Mouse (Mus musculus) right cerebral cortex, adult 2 months (tissue): ENCODE measurements around the gene Tmem259.
A peak's percentile ranks its signal among the peaks of the same experiment; 100 is the strongest.

Experiments used
- DNase-seq, 2 experiments: peaks; one replicate each; pipeline ENCODE4 v3.0.0; 2021 to 2022; ENCODE audit warnings: low spot score in 2 of 2

Gene Tmem259

DNA sequence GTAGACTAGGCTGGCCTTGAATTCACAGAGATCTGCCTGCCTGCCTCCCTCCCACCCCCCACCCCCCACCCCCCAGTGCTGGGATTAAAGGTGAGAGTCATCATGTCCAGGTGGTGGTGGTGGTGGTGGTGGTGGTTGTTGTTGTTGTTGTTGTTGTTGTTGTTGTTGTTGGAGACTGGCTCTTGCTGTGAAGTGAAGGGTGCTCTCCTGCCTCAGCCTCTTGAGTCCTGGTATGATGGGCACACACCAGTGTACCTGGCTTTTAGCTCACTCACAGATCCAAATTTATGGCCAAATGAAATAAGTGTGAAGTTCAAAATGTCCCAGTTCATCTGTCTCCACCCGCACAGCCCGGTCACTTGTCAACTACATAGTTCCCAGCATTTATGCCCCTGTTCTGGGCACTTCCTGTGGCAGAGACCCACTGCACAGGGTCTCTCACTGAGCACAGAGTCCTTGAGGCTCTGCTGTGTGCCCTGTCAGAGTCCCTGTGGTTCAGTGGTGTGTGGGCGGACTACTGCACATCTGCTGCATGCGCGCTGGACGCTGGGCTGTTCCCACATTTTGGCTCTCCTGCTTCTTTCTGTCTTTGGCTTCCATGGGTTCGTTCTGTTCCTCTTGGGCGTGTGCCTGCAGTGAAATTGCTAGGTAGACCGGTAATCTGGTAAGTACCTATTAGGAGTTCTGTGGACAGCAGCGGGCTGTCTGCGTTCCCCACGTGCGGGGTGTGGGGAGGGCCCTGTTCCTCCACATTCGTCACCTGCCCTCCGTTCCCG lies 49.1 kb downstream of the Tmem259 start:
- DNase-seq: no peak

DNA sequence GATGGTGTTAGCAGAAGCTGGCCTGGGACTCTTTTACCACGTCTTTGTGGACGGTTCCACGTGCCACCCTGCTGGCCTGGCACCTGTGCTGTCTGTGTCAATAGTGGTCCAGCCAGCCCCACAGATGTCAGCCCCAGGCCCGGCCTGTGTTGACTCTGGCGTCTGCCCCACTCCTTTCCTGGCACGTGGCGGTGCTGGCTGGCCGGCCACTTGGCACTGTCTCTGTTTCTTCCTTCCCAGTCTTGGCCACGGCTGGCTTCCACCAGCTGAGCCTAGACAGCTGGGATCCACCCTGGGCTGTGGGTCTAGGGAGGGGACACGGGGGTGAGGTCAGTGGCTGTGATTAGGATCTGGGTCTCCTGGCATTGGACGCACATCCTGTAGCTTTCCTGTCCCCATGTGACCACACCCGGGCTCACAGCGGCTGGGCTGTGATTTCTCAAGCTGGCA lies 49.8 kb downstream of the Tmem259 start:
- DNase-seq: peak in 1 of 2 experiments; percentile 56

DNA sequence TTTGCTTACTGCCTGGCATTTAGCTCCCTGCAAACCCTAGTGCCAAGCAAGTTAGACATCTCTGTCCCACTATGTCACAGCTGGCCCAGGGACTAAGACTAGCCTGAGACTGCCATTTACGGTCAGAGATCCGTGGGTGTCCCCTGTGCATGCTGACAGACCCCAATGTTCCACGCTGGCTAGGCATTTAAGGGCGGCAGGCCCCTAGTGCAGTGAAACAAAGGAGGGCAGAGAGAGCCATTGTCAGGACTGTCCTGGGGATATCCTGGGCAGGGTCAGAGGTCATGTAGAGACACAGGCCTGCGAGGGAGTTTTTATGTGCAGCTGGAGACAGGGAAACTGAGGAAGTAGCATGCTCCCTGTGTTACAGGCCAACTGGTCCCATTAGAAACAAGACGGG lies 50.3 kb downstream of the Tmem259 start:
- no peak for DNase-seq

DNA sequence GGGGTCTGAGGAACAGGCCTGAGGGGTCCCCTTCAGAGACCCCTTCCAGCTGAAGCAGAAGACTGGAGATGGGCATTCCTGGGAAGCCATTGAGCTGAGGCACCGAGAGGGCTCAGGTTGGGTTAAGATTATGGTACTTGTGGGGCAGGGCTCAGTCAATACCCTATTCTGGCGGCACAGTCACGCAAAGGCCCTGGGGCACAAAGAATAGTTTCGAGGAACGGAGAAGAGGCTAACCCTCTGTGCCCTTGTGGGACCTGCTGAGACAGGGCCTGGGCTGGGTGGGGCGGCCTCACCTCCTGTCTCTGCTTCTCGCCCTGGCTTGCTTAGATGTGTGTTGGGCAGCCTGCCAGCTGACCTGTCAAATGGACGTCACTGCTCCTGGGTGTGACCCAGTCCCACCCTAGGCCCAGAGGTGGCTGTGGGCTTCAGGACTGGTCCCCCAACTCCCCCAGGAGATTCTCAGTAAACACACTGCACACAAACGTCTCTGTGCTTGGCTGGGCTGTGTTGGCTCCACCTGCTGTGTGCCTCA lies 50.9 kb downstream of the Tmem259 start:
- no peak for DNase-seq

DNA sequence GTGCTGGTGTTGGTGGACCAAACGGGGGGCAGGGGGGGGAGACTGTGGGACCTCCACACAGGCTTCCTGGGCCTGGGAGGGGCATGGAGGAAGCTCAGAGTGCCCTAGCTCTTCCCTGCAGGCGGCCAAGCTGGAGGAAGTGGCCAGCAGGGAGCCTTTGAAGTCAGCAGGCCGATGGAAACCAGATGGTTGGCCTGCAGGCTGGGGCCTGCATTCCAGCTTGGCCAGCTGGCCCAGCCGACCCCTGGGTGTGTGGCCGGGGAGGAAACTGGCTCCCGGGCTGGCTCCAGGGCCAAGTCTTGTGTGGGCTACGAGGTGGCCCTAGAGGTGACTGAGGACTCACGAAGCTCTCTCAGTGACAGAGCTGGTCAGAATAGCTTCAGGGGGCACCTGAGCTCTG lies 51.4 kb downstream of the Tmem259 start:
- DNase-seq: no peak

DNA sequence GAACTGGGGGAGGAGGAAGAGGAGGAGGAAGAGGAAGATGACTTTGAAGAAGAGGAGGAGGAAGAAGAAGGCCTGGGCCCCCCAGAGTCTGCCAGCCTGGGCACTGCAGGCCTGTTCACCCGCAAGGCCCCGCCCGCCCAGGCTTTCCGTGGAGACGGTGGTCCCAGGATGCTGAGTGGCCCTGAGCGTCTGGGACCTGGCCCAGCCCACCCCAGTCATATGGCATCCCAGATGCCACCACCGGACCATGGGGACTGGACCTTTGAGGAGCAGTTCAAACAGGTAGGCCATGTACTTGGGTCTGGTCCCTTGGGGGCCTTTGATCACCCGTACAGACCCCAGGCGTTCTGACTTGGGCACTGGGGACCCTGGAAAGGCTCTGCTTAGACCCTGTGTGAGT lies 52.3 kb downstream of the Tmem259 start:
- DNase-seq: no peak

DNA sequence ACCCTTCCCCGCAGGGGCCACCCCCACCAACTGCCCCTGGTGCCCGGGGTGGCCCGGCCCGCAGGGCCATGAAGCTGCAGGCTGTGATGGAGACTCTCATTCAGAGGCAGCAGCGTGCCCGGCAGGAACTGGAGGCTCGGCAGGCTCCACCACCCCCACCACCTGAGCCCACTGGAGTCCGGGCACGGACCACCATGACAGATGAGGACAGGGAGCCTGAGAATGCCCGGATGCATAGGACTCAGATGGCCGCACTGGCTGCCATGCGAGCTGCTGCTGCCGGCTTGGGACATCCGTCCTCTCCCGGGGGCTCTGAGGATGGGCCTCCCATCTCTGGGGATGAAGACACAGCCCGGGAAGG lies 53.3 kb downstream of the Tmem259 start:
- no peak for DNase-seq

DNA sequence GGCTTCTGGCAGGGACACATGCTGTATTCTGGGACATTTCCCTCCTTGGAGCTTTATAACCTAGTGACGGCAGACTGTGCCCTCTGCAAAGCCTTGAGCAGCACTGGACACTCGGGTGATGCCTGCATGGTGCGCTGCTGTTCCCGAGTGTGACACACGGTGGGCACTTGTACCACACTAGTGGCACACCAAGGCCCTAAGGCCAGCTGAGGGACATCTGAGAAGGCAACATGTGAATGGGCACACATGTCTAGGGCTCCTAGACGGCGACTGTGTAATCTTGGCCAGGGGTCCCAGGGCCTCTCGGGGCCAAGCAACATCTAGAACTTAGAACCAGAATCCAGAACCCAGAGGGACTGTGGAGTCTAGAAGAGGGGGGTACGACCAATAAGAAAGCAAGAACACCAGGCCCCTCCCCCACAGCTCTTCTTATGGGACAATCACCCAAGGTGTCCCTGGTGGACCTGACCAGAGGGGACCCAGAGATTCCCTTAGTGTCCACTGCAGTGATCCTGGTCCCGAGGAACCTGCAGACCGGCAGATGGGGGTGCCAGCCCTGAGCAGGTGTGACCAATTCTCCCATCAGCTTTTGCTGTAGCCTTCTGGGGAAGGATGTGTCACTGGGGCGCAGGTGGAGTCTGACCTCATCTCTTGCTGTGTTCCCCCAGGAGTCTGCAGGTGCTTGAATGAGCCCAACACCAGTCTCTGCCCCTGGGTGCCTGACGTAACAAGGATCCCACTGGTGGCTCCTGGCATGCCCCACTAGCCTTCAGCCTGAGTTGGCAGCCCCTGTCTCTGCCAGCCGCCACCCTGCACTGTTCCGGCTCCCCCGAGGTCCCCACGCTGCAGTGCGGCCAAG lies 53.9 kb downstream of the Tmem259 start:
- DNase-seq: no peak

DNA sequence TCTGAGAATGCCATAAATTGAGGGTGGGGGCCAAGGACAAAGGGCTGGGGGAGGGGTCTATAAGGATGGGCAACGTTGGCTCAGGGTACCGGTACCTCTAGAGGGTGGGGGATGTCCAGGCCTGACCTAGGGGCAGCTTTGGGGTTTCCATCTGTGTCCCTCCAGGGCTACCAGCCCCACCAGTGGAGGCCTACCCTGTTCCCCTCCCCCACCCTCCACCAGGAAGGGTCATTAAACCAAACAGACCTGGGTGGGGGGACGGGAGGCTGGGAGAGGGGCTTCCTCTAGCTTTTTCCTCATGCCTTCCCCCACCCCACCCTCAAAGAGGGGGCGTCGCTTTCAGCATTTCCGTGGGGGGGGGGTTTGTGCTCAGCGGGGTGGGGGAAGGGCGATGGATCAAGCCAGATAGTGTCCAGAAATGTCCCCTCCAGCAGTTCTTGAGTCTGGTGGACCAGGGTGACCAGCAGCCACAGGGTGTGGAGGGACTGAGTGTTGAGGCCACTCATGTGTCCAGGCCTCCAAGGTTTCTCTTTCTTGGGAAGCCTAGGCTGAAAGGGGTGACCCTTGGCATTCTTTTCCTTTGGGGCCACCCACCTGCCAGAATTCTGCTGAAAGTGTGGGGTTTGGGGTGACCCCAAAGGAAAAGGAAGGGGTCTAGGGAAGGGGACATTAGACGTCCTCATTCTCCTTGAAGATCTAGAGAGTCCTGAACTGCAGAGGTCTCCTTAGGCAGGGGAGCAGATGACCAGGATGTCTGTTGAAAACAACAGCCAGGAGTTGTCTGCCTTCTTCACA lies 55.0 kb downstream of the Tmem259 start:
- DNase-seq: no peak

DNA sequence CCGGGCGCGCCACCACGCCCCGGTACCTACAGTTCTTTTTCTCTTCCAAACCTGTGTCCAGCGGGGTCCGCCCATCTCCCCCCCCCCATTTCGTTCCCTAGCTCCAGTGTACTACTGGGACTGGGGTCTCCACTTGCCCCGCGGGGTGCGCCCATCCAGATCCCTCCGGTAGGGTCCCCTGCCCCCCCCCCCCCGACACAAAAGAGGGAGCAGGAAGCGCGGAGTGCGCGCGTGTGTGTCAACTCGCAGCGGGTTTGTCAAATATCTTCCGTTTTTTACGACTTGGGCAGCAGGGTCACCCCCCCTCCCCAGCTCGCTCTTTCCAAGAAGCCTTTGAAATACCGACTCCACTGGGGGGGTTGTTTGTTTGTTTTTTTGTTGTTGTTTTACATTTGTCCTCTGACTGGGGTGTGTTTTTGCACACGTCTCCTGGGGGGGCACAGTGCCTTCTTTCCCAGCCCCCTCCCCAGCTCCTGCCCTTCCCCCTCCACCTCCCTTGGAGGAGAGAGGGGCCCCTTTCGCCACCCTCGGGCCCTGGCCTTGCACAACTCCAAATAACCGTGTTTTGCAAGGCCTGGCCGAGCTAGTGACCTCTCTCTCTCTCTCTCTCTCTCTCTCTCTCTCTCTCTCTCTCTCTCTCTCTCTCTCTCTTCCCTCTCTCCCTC lies 56.0 kb downstream of the Tmem259 start:
- DNase-seq: no peak

DNA sequence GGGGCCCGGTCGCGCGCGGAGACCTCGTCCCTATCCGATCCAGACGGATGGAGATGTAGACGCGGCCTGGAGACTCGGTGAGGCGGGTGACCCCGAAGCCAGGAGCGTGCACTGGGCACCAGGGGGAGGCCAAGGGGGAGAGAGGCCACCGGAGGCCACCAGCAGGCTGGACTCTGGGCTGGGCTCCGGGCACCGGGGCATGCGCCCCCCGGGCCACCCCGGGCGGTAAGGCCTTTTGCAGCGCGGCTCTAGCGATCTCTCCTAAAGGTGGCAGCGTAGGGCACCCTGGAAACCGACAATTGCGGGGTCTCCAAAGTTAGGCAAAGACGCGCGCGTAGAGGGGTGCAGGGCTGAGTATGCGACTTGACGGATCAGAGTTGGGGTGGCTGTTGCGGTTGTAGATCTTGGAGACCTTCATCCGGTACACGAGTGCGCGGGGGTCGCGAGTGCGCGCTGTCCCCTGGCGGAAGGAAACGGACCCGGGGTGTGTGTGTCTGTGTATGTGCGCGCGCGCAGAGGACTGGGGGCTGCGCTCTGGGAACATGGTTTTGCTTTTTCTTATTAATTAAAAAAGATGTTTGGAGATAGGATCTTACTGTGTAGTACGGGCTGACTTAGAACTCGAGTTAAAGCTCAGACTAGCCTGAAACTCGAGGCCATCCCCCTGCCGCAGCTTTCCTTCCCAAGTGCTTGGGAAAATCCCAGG lies 56.7 kb downstream of the Tmem259 start:
- DNase-seq: peak; percentile 63

DNA sequence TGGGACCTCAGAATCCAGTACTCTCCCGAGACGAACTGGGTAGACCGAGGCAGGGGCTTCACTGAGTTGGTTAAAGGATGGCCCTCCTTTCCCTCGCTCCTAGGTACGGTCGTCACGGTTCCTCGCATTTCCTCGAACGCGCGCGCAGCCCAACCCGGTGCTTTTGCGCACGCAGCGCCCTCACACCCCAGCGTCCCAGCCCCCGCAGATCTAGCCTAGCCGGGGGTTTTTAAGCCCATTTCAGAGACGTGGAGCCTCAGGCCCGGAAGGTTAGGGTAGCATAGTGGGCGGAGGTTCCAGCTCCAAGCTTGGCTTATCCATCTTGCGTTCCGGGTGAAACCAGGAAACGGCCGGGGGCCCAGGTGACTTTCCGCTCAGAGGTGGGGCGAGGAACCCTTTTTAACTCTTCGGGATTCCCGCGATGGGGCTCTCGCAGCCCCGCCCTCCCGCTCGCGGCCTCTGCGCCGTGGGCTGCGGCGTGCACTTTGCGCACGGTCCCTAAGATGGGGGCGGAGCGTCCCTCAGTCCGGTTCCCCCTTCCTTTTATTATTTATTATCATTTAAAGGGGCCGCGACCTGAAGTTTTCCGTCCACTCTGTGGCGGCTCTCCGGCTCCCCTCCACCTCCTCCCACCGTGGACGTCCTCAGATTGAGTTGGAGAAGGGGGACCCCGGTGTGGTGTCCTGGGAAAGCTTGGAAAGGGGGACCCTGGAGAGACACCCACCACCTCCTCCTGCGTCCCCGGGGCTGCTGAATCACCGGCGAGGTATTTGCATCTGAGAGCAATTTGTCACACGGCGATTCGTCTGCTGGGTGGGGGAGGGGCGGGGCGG lies 57.4 kb downstream of the Tmem259 start, which contains the start of gene Arid3a:
Gene Arid3a (plus strand): TSS at position 553 of the 833 bp plus-strand sequence.
- peak; percentile 85 to 89 for DNase-seq

DNA sequence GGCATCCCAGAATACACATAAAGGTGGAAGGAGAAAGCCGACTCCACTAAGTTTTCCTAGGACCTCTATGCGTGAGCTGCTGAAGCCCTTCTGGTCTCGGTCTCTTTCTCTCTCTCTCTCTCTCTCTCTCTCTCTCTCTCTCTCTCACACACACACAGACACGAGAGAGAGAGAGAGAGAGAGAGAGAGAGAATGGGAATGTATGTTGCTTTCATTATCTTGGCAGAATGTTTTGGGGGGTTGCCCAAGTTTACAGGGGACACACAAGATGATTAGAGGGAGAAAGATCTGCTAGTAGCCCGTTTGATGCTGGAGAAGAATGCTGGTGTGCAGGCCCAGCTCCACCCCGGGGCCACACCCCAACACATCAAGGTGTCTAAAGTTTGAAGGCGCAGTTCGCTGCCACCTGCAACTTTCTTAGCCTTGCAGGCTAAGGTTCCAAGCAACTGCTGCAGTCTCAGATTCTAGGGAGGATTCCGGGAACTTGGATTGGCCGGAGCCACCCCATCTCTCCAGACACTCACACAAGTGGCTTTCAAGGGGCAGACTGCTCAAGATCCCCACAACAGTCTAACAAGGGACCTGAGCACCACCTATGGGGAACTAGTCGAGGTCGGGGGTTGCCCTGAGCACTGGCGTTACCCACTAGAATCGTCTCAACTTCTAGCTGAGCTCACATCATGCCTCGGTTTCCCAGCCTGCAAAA lies 58.2 kb downstream of the Tmem259 start:
- DNase-seq: no peak

DNA sequence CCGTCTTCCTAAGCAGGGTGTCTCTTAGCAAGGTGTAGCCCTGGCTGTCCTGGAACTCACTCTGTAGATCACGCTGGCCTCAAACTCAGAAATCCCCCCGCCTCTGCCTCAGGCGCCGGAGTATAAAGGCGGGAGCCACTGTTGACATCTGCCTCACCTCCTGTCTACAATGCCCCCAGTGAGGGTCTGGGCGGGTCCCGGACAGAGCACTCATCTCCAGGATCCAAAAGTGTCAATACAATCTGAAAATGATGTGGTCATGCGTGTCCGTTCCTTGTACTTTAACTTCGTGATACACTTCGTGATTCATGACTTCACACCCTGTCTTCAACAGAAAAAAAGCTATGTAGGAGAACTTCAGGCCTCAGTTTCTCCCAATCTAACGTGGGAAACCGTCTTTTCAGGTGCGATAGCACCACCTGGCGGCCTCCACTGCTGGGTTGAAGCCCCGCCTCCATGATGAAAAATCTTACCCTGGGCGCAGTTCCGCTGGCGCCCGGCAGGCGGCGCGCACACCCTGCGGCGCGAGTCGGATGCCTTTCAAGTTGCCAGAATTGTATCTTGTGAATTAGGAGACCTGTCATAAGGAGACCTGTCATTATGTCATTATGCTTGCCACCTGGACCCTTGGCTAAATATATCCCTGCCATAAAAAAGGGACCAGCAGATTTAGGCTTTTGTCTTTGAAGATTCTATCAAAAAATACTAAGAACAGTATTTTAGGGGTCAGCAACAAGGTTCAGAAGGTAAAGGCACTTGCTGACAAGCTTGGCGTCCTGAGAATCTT lies 58.9 kb downstream of the Tmem259 start:
- DNase-seq: peak; percentile 98 to 99
